Mouse (Mus musculus) lung, embryonic 16.5 days (tissue): ENCODE measurements at regions not wholly inside any gene's neighbourhood (a gene's known extent, or its start where the extent isn't known, plus 50 kb on each side); places are given as distances from the start of the nearest gene placed in this dataset.
A peak's percentile ranks its signal among the peaks of the same experiment; 100 is the strongest.

Source experiments
- ATAC-seq: fragments of 200-750 bp; cut with Nextera tagmentation; 2 replicates; pipeline ENCODE4 v1.8.0; 2017; ENCODE audit warnings: low read depth, mild to moderate bottlenecking, moderate library complexity
- H3K27ac ChIP-seq: fragments of 300-500 bp; sonication (generic); 2 replicates; pipeline ENCODE4 v1.5.1; 2014; ENCODE audit warnings: mild to moderate bottlenecking, control low read depth, low read length
- H3K27me3 ChIP-seq: fragments of 300-500 bp; sonication (generic); 2 replicates; pipeline ENCODE4 v1.6.1; 2014; ENCODE audit warnings: low read depth, low read length, mixed read lengths; ENCODE audit not compliant: control insufficient read depth, insufficient read depth
- H3K36me3 ChIP-seq: fragments of 300-500 bp; sonication (generic); 2 replicates; pipeline ENCODE4 v1.6.1; 2014; ENCODE audit warnings: low read length; ENCODE audit not compliant: control insufficient read depth, insufficient read depth
- H3K4me1 ChIP-seq: fragments of 300-500 bp; sonication (generic); replicated peaks from 2 replicates; pipeline ENCODE4 v1.6.1; 2014; ENCODE audit warnings: low read length, mixed read lengths; ENCODE audit not compliant: control insufficient read depth, insufficient read depth
- H3K4me2 ChIP-seq: fragments of 300-500 bp; sonication (generic); 2 replicates; pipeline ENCODE4 v1.6.1; 2014; ENCODE audit warnings: low read depth, low read length, control low read depth
- H3K4me3 ChIP-seq: fragments of 300-500 bp; sonication (generic); 2 replicates; pipeline ENCODE4 v1.5.1; 2014; ENCODE audit warnings: mild to moderate bottlenecking, low read length, control low read depth
- H3K9ac ChIP-seq: fragments of 300-500 bp; sonication (generic); 2 replicates; pipeline ENCODE4 v1.6.1; 2014; ENCODE audit warnings: low read length, control low read depth
- H3K9me3 ChIP-seq: fragments of 300-500 bp; sonication (generic); 2 replicates; pipeline ENCODE4 v1.6.1; 2016; ENCODE audit warnings: low read length; ENCODE audit not compliant: control insufficient read depth
- WGBS: fragments of 180-500 bp; shearing (Covaris S2); extraction: QIAGEN DNeasy Blood & Tissue Kit; methylation state at CpG from one replicate; pipeline ENCODE4 v1.1.7; 2014; 5-methylcytosine and 5-hydroxymethylcytosine counted together

DNA sequence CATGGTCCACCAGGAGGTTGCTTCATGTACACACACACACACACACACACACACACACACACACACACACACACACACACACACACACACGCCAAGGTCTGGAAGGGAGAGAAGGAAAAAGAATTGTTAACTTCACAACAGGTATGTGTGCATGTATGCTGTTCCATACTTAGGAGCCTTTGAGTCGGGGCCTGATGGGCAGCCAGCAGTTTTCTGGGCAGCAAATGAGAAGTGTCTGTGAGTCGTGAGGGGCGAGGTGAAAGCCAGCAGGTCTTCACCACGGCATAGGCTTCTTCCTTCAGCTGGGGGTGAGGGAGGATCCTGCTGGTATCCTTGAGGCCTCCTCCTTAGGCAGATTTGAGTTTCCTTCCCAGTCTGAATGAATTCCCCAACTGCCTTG is 65.8 kb upstream of the Twist2 start:
- peaks cover 8% of the 10 kb centered on the region; the same call in 1 of the 2 replicates for H3K4me1 ChIP-seq
- H3K27me3 ChIP-seq, result no peaks in the 10 kb centered on the region
- no peak overlapping the region for H3K27ac ChIP-seq
- H3K4me2 ChIP-seq, result no peak overlapping the region
- H3K9ac ChIP-seq, result no peak overlapping the region
- ATAC-seq, result no peak
- 63% methylated on average over 5 of the region's 5 CpGs for WGBS
- H3K4me3 ChIP-seq, result no peak overlapping the region
- H3K36me3 ChIP-seq, result no peaks in the 10 kb centered on the region
- no peaks in the 10 kb centered on the region for H3K9me3 ChIP-seq

GRCm38 (mm10) chr1:91740661-91741060 is 60.6 kb upstream of the Twist2 start:
- H3K9me3 ChIP-seq, result no peaks in the 10 kb centered on the region
- H3K27me3 ChIP-seq, result no peaks in the 10 kb centered on the region
- H3K27ac ChIP-seq, result no peak overlapping the region
- H3K4me2 ChIP-seq, result no peak overlapping the region
- 82% methylated on average over 8 of the region's 8 CpGs for WGBS
- H3K4me1 ChIP-seq, result no peaks in the 10 kb centered on the region
- H3K4me3 ChIP-seq, result no peak overlapping the region
- no peak for ATAC-seq
- no peak overlapping the region for H3K9ac ChIP-seq
- H3K36me3 ChIP-seq, result no peaks in the 10 kb centered on the region

GRCm38 (mm10) chr1:91742031-91742430 is 59.2 kb upstream of the Twist2 start:
- no peaks in the 10 kb centered on the region for H3K36me3 ChIP-seq
- ATAC-seq, result no peak
- H3K4me1 ChIP-seq, result no peaks in the 10 kb centered on the region
- no peak overlapping the region for H3K9ac ChIP-seq
- no peaks in the 10 kb centered on the region for H3K9me3 ChIP-seq
- WGBS, result 83% methylated on average over 7 of the region's 7 CpGs
- no peaks in the 10 kb centered on the region for H3K27me3 ChIP-seq
- no peak overlapping the region for H3K4me2 ChIP-seq
- H3K4me3 ChIP-seq, result no peak overlapping the region
- H3K27ac ChIP-seq, result no peak overlapping the region

DNA sequence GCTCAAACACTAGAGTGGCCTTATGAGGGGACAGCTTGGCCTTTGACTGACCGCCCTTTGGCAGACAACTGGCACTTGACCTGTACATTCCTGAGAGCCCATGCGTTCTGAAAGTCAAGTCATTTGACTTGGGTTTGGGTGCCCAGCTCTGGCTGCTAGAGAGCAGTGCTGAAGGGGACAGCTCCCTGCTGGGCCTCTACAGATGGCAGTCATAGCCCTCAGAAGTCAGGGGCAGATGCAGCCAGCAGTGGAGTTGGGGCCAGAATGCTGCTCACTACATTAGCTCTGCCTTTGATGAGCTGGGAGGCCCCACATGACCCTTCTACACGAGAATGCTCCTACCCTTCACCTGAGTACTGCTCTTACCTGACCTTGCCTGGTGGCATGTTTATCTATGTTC is 58.3 kb upstream of the Twist2 start:
- Histone ChIP-seq H3K27me3 (no peaks in the 10 kb centered on the region), H3K36me3 (no peaks in the 10 kb centered on the region), H3K27ac (no peak overlapping the region), H3K9ac (no peak overlapping the region), H3K9me3 (no peaks in the 10 kb centered on the region), H3K4me2 (no peak overlapping the region), H3K4me3 (no peak overlapping the region), H3K4me1 (no peaks in the 10 kb centered on the region)
- 31% methylated on average over 3 of the region's 3 CpGs for WGBS
- peak; percentile 60; the same call in 1 of the 2 replicates for ATAC-seq

- 88% methylated on average over 3 of the region's 3 CpGs for WGBS
- no peak overlapping the region for H3K4me2 ChIP-seq
- no peaks in the 10 kb centered on the region for H3K36me3 ChIP-seq
- no peak overlapping the region for H3K4me3 ChIP-seq
- H3K4me1 ChIP-seq, result no peaks in the 10 kb centered on the region
- H3K9ac ChIP-seq, result no peak overlapping the region
- H3K27ac ChIP-seq, result no peak overlapping the region
- H3K9me3 ChIP-seq, result no peaks in the 10 kb centered on the region
- no peak for ATAC-seq
- H3K27me3 ChIP-seq, result no peaks in the 10 kb centered on the region
These were observed 57.2 kb upstream of the Twist2 start for GRCm38 (mm10) chr1:91744076-91744475.

DNA sequence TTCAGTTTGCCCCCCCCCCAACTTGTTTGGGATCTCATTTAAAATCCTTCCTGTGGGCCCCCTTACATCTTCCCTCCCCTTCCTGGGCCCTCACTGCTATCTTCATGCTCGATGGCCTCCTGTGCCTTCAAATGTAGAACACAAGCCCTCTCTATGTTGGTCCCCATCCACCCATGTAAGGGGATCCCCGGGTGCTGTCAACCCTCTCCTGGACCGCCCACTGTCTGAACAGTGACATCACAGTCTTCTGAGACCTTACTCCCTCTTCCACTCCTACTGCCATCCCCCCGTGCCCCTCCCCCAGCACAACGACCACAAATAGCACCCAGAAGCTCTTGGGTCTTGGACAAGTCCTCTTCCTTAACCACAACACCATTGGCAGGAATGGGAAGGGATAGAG is 56.6 kb upstream of the Twist2 start:
- H3K36me3 ChIP-seq, result no peaks in the 10 kb centered on the region
- H3K9ac ChIP-seq, result no peak overlapping the region
- H3K9me3 ChIP-seq, result no peaks in the 10 kb centered on the region
- H3K4me3 ChIP-seq, result no peak overlapping the region
- H3K27me3 ChIP-seq, result no peaks in the 10 kb centered on the region
- WGBS, result 85% methylated on average over 5 of the region's 5 CpGs
- H3K4me2 ChIP-seq, result no peak overlapping the region
- no peaks in the 10 kb centered on the region for H3K4me1 ChIP-seq
- no peak overlapping the region for H3K27ac ChIP-seq
- no peak for ATAC-seq

DNA sequence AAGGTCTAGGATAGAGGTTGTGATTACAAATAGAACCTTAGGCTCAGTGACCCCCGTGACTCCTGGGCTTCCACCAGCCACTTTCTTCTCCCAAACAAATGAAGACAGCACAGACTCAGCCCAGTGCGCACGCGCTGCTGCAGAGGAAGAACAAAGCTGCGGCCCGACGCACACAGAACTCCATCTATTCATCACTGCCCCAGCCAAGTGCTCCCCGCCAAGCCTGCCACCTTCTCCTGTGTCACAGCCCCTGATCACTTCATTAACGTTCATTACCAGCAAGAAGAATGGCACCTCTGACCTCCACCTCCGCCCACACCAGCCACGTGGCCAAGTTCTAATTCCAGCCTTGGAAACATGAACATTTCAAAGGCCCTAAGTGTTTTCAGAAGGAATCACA is 53.7 kb upstream of the Twist2 start:
- no peak overlapping the region for H3K9ac ChIP-seq
- H3K27me3 ChIP-seq, result no peaks in the 10 kb centered on the region
- no peak overlapping the region for H3K4me2 ChIP-seq
- H3K4me3 ChIP-seq, result no peak overlapping the region
- 16% methylated on average over 11 of the region's 11 CpGs for WGBS
- H3K36me3 ChIP-seq, result no peaks in the 10 kb centered on the region
- no peaks in the 10 kb centered on the region for H3K9me3 ChIP-seq
- H3K4me1 ChIP-seq, result no peaks in the 10 kb centered on the region
- peak; percentile 70; the same call in 1 of the 2 replicates for ATAC-seq
- no peak overlapping the region for H3K27ac ChIP-seq
